Mouse (Mus musculus) heart, postnatal 0 days (tissue): ENCODE measurements around the gene Pou3f4. TPM values are rescaled to one million over a fixed set of nuclear protein-coding genes. Genes with fewer than 3 reads are reported as not detected.

Experiments used
- ATAC-seq: fragments of 200-750 bp; cut with Nextera tagmentation; 2 replicates; pipeline ENCODE4 v1.8.0; 2017; ENCODE audit warnings: low read depth, moderate number of reproducible peaks, moderate library complexity; ENCODE audit not compliant: insufficient read depth
- DNase-seq: peaks from one replicate; pipeline ENCODE4 v3.0.0-alpha.2; 2016; ENCODE audit warnings: low spot score
- H3K27ac ChIP-seq: fragments of 300-500 bp; sonication (generic); 2 replicates; pipeline ENCODE4 v1.5.1; 2014; ENCODE audit warnings: low read depth, mild to moderate bottlenecking
- H3K27me3 ChIP-seq: fragments of 300-500 bp; sonication (generic); 2 replicates; pipeline ENCODE4 v1.6.1; 2014; ENCODE audit warnings: low read length, mixed read lengths; ENCODE audit not compliant: control insufficient read depth, insufficient read depth
- H3K36me3 ChIP-seq: fragments of 300-500 bp; sonication (generic); replicated peaks from 2 replicates; pipeline ENCODE4 v1.6.1; 2014; ENCODE audit warnings: low read length, mixed read lengths; ENCODE audit not compliant: control insufficient read depth, insufficient read depth
- H3K4me1 ChIP-seq: fragments of 300-500 bp; sonication (generic); 2 replicates; pipeline ENCODE4 v1.6.1; 2014; ENCODE audit warnings: antibody characterized with exemption; ENCODE audit not compliant: control insufficient read depth, insufficient read depth
- H3K4me2 ChIP-seq: fragments of 300-500 bp; sonication (generic); 2 replicates; pipeline ENCODE4 v1.6.1; 2014; ENCODE audit warnings: low read depth, mild to moderate bottlenecking, low read length, moderate library complexity
- H3K4me3 ChIP-seq: fragments of 300-500 bp; sonication (generic); 2 replicates; pipeline ENCODE4 v1.5.1; 2014; ENCODE audit warnings: low read depth, low read length
- H3K9ac ChIP-seq: fragments of 300-500 bp; sonication (generic); replicated peaks from 2 replicates; pipeline ENCODE4 v1.6.1; 2014; ENCODE audit warnings: low read depth, low read length, mixed read lengths
- H3K9me3 ChIP-seq: fragments of 300-500 bp; sonication (generic); replicated peaks from 2 replicates; pipeline ENCODE4 v1.6.1; 2016; ENCODE audit warnings: low read length; ENCODE audit not compliant: control insufficient read depth
- CTCF ChIP-seq: IDR thresholded peaks from 2 replicates; pipeline ENCODE4 v1.5.1; 2016; ENCODE audit warnings: antibody characterized with exemption, control low read depth, low read depth
- EP300 ChIP-seq: IDR thresholded peaks from 2 replicates; pipeline ENCODE4 v1.6.1; 2016; ENCODE audit warnings: antibody characterized with exemption, low read depth
- WGBS: fragments of 180-500 bp; shearing (Covaris S2); extraction: QIAGEN DNeasy Blood & Tissue Kit; methylation state at CpG from one replicate; pipeline ENCODE4 v1.1.7; 2014; 5-methylcytosine and 5-hydroxymethylcytosine counted together
- polyA plus RNA-seq: library from polyadenylated mRNA; unstranded; fragments of >200 nt; fragmentation: Nextera tagmentation; extraction: Ambion mirVana; gene quantifications from 2 replicates; pipeline ENCODE4 v1.2.1, GENCODE M21; 2015
- total RNA-seq: library from RNA; depleted of rRNA; stranded (reverse); fragments of >200 nt; gene quantifications from 2 replicates; pipeline ENCODE4 v1.2.3, GENCODE M21; 2014; ENCODE audit warnings: low replicate concordance

The Pou3f4 gene
- total and polyA plus RNA-seq, 2 experiments from 2014 or later: 0.04 TPM; not detected in 1

DNA sequence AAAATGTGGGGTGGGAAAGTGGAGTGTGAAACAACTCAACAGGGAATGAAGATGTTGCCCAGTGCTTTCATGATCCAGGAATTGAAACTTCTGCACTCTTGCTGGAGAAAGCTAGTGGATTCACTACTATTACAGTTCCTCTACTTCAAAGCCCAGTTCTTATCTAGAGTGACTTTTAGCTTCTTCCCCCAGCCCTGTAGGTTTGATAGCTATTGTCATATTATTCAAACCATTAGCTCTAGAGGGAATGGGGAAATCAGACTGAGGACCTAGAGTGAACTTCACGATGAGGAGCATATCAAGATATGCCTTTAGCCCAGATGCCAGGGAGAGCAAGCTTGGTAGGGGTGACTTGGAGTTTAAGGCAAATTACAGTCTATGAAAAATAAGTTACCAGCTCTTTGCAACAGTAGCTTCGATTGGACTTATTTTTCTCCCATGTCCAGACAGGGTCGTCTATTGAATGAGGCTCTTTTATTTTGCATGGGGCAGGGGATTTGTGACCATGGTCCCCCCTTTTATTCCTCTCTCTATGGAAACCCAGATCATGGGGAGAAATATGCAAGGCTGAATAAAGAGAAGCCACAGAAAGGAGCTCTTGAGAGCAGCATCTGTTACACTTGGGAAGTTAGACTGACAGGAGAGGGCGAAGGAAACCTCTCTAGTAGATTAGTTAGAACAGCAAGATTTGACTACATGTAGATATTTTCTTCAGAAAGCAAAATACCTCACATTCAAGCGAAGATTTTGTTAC, 3.1 kb upstream of the Pou3f4 start:
- 44% methylated on average over 5 of the region's 5 CpGs for WGBS
- Histone ChIP-seq H3K27me3 (0 out of 2 replicates have a peak, but pooled peaks cover 12% of the 10 kb centered on the region), H3K4me3 (no peak overlapping the region), H3K4me2 (no peak overlapping the region), H3K27ac (no peak overlapping the region), H3K36me3 (no peaks in the 10 kb centered on the region), H3K4me1 (no peaks in the 10 kb centered on the region), H3K9me3 (no peaks in the 10 kb centered on the region), H3K9ac (no peak overlapping the region)
- no peak for TF ChIP-seq CTCF
- no peak for TF ChIP-seq EP300
- no peak for ATAC-seq
- no peak for DNase-seq

DNA sequence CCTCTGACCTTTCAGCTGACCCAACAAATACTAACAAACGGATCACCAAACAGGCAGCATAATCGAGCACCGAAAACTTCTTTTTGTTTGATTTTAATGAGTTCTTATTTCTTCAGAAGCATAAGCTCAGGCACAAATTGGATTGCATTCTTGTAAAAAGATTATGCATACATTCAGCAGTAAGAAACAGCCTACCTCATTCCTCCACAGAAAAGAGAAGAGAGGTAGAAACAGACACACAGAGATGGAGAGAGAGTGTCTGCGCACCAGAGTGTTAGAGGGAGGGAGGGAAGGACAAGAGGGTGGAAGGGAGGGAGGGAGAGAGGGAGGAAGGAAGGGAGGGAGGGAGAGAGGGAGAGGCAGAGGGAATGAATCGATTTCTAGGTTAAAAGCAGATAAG, 2.0 kb upstream of the Pou3f4 start:
- no peak overlapping the region for H3K4me3 ChIP-seq
- H3K27ac ChIP-seq: no peak overlapping the region
- no peak overlapping the region for H3K9ac ChIP-seq
- peaks cover 19% of the 10 kb centered on the region for H3K27me3 ChIP-seq
- no peaks in the 10 kb centered on the region for H3K9me3 ChIP-seq
- TF ChIP-seq EP300 (no peak), CTCF (no peak)
- DNase-seq: no peak
- H3K4me1 ChIP-seq: no peaks in the 10 kb centered on the region
- WGBS: 30% methylated on average over 5 of the region's 5 CpGs
- H3K4me2 ChIP-seq: no peak overlapping the region
- no peak for ATAC-seq
- no peaks in the 10 kb centered on the region for H3K36me3 ChIP-seq

DNA sequence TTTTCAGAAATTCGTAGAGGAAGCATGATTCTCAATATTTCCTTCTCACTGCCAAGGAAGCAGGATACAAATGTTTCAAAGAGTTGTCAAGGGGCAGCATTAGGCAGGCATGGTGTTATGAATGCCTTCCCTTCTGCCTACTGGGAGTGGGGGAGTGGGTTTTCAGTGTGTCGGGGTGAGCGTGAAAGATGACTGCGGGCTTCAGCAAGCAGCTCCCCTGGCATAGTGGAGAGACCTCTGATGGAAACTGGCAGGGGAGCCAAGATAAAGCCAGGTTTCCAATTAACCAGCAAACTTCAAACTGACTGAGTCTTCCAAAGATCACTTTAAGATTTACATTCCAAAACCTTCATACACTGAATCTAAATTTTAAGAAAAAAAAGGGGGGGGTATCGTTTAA, 679 bp upstream of the Pou3f4 start:
- H3K4me3 ChIP-seq: no peak overlapping the region
- 18% methylated on average over 5 of the region's 5 CpGs for WGBS
- no peak overlapping the region for H3K9ac ChIP-seq
- no peaks in the 10 kb centered on the region for H3K36me3 ChIP-seq
- no peak for ATAC-seq
- no peaks in the 10 kb centered on the region for H3K9me3 ChIP-seq
- no peak for DNase-seq
- no peak overlapping the region for H3K27ac ChIP-seq
- TF ChIP-seq EP300 (no peak), CTCF (no peak)
- H3K4me1 ChIP-seq: no peaks in the 10 kb centered on the region
- no peak overlapping the region for H3K4me2 ChIP-seq
- peaks cover 27% of the 10 kb centered on the region for H3K27me3 ChIP-seq

DNA sequence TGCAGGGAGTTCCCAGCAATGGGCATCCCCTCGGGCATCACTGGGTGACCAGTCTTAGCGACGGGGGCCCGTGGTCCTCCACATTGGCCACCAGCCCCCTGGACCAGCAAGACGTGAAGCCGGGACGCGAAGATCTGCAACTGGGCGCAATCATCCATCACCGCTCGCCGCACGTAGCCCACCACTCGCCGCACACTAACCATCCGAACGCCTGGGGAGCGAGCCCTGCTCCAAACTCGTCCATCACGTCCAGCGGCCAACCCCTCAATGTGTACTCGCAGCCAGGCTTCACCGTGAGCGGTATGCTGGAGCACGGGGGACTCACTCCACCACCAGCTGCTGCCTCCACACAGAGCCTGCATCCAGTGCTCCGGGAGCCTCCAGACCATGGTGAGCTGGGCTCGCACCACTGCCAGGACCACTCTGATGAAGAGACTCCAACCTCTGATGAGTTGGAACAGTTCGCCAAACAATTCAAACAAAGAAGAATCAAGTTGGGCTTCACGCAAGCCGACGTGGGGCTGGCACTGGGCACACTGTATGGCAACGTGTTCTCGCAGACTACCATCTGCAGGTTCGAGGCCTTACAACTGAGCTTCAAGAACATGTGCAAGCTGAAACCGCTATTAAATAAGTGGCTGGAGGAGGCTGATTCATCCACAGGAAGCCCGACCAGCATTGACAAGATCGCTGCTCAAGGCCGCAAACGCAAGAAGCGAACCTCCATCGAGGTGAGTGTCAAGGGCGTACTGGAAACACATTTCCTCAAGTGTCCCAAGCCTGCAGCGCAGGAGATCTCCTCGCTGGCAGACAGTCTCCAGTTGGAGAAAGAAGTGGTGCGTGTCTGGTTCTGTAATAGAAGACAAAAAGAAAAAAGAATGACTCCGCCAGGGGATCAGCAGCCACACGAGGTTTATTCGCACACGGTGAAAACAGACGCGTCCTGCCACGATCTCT, 790 bp downstream of the Pou3f4 start:
- 16% methylated on average over 52 of the region's 52 CpGs for WGBS
- DNase-seq: no peak
- H3K4me1 ChIP-seq: no peaks in the 10 kb centered on the region
- H3K9me3 ChIP-seq: no peaks in the 10 kb centered on the region
- no peak overlapping the region for H3K27ac ChIP-seq
- H3K27me3 ChIP-seq: peaks cover 27% of the 10 kb centered on the region
- H3K9ac ChIP-seq: no peak overlapping the region
- ATAC-seq: no peak
- H3K4me3 ChIP-seq: peak overlapping the region; percentile 36
- H3K4me2 ChIP-seq: peak overlapping the region; percentile 63
- TF ChIP-seq EP300 (no peak), CTCF (no peak)
- H3K36me3 ChIP-seq: no peaks in the 10 kb centered on the region

DNA sequence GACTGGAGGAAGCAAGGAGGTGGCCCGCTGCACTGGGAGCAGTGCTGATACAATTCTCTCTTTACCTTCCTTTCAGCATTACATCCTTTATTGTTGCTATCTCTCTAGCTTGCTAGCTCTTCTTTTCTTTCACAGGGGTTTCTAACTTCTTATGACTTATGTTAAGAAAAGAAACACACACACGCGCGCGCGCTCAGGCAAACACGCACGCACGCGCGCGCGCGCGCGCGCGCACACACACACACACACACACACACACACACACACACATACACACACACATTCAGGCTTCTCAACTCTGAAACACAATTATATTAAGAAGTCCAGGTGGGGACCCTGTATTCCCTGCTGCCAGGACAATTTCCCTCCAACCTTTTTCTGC, 1.5 kb downstream of the Pou3f4 start:
- Histone ChIP-seq H3K4me3 (peak overlapping the region; percentile 36), H3K27me3 (peaks cover 27% of the 10 kb centered on the region)

More for the DNA sequence above, 1.5 kb downstream of the Pou3f4 start:
- ATAC-seq (no peak), DNase-seq (no peak)
- H3K4me1 ChIP-seq: no peaks in the 10 kb centered on the region
- H3K4me2 ChIP-seq: peak overlapping the region; percentile 63
- no peaks in the 10 kb centered on the region for H3K36me3 ChIP-seq
- H3K27ac ChIP-seq: no peak overlapping the region
- no peaks in the 10 kb centered on the region for H3K9me3 ChIP-seq
- 37% methylated on average over 17 of the region's 18 CpGs for WGBS
- no peak for TF ChIP-seq EP300
- no peak for TF ChIP-seq CTCF
- no peak overlapping the region for H3K9ac ChIP-seq
